Mouse (Mus musculus) lung, embryonic 14.5 days (tissue): ENCODE results near the gene Kirrel3. TPM values are rescaled to one million over a fixed set of nuclear protein-coding genes. Genes with fewer than 3 reads are reported as not detected.

Source experiments
- ATAC-seq: fragments of 200-750 bp; cut with Nextera tagmentation; 2 replicates; pipeline ENCODE4 v1.8.0; 2017; ENCODE audit warnings: mild to moderate bottlenecking, moderate TSS enrichment, moderate library complexity; ENCODE audit not compliant: insufficient read depth
- DNase-seq: peaks from one replicate; pipeline ENCODE4 v3.0.0-alpha.2; 2015
- H3K27ac ChIP-seq: fragments of 300-500 bp; sonication (generic); 2 replicates; pipeline ENCODE4 v1.5.1; 2014; ENCODE audit warnings: low read depth, mild to moderate bottlenecking, moderate library complexity
- H3K27me3 ChIP-seq: fragments of 300-500 bp; sonication (generic); 2 replicates; pipeline ENCODE4 v1.6.1; 2014; ENCODE audit warnings: low read length, control low read depth; ENCODE audit not compliant: insufficient read depth
- H3K36me3 ChIP-seq: fragments of 300-500 bp; sonication (generic); 2 replicates; pipeline ENCODE4 v1.6.1; 2014; ENCODE audit warnings: control low read depth; ENCODE audit not compliant: insufficient read depth
- H3K4me1 ChIP-seq: fragments of 300-500 bp; sonication (generic); 2 replicates; pipeline ENCODE4 v1.6.1; 2014; ENCODE audit warnings: antibody characterized with exemption, control low read depth; ENCODE audit not compliant: insufficient read depth
- H3K4me2 ChIP-seq: fragments of 300-500 bp; sonication (generic); 2 replicates; pipeline ENCODE4 v1.6.1; 2014; ENCODE audit warnings: mild to moderate bottlenecking
- H3K4me3 ChIP-seq: fragments of 300-500 bp; sonication (generic); 2 replicates; pipeline ENCODE4 v1.5.1; 2014; ENCODE audit warnings: low read depth, low read length
- H3K9ac ChIP-seq: fragments of 300-500 bp; sonication (generic); 2 replicates; pipeline ENCODE4 v1.6.1; 2014
- H3K9me3 ChIP-seq: fragments of 300-500 bp; sonication (generic); 2 replicates; pipeline ENCODE4 v1.6.1; 2016; ENCODE audit warnings: low read depth, low read length, control low read depth
- CTCF ChIP-seq: IDR thresholded peaks from 2 replicates; pipeline ENCODE4 v1.5.1; 2016; ENCODE audit warnings: antibody characterized with exemption, low read depth
- WGBS: fragments of 180-500 bp; shearing (Covaris S2); extraction: QIAGEN DNeasy Blood & Tissue Kit; methylation state at CpG from one replicate; pipeline ENCODE4 v1.1.7; 2014; 5-methylcytosine and 5-hydroxymethylcytosine counted together
- polyA plus RNA-seq: library from polyadenylated mRNA; unstranded; fragments of >200 nt; fragmentation: Nextera tagmentation; extraction: Ambion mirVana; gene quantifications from 2 replicates; pipeline ENCODE4 v1.2.1, GENCODE M21; 2014

Gene Kirrel3
- polyA plus RNA-seq, 1 experiment from 2014 or later = 1.4 TPM

- 38% methylated on average over 4 of the region's 4 CpGs for WGBS
- H3K27ac ChIP-seq = no peak overlapping the region
- no peaks in the 10 kb centered on the region for H3K9me3 ChIP-seq
- no peak for TF ChIP-seq CTCF
- no peak overlapping the region for H3K4me2 ChIP-seq
- no peak for DNase-seq
- no peaks in the 10 kb centered on the region for H3K27me3 ChIP-seq
- no peaks in the 10 kb centered on the region for H3K4me1 ChIP-seq
- no peak overlapping the region for H3K9ac ChIP-seq
- no peaks in the 10 kb centered on the region for H3K36me3 ChIP-seq
- H3K4me3 ChIP-seq = no peak overlapping the region
- ATAC-seq = no peak
Measured at GRCm38 (mm10) chr9:34749877-34750276, 264.2 kb downstream of the Kirrel3 start.

GRCm38 (mm10) chr9:34750887-34751286 lies 265.2 kb downstream of the Kirrel3 start:
- DNase-seq = peak; percentile 31
- Histone ChIP-seq H3K27me3 (no peaks in the 10 kb centered on the region), H3K4me3 (no peak overlapping the region), H3K27ac (no peak overlapping the region), H3K4me2 (no peak overlapping the region), H3K9ac (no peak overlapping the region), H3K9me3 (no peaks in the 10 kb centered on the region), H3K4me1 (no peaks in the 10 kb centered on the region), H3K36me3 (no peaks in the 10 kb centered on the region)
- 28% methylated on average over 2 of the region's 2 CpGs for WGBS
- ATAC-seq = peak; percentile 84; the same call in 1 of the 2 replicates
- TF ChIP-seq CTCF = no peak

GRCm38 (mm10) chr9:34752076-34752800 lies 266.5 kb downstream of the Kirrel3 start:
- H3K4me1 ChIP-seq = no peaks in the 10 kb centered on the region
- H3K9me3 ChIP-seq = no peaks in the 10 kb centered on the region
- no peak for TF ChIP-seq CTCF
- H3K4me2 ChIP-seq = no peak overlapping the region
- WGBS = 63% methylated on average over 5 of the region's 5 CpGs
- DNase-seq = peak; percentile 6
- no peaks in the 10 kb centered on the region for H3K36me3 ChIP-seq
- H3K9ac ChIP-seq = no peak overlapping the region
- ATAC-seq = no peak
- H3K27me3 ChIP-seq = no peaks in the 10 kb centered on the region
- no peak overlapping the region for H3K27ac ChIP-seq
- no peak overlapping the region for H3K4me3 ChIP-seq

- DNase-seq = peak; percentile 89
- Histone ChIP-seq H3K4me3 (no peak overlapping the region), H3K4me1 (no peaks in the 10 kb centered on the region), H3K36me3 (no peaks in the 10 kb centered on the region), H3K4me2 (no peak overlapping the region), H3K9ac (no peak overlapping the region), H3K27ac (no peak overlapping the region), H3K9me3 (no peaks in the 10 kb centered on the region), H3K27me3 (no peaks in the 10 kb centered on the region)
- ATAC-seq = peak; percentile 55; the same call in 1 of the 2 replicates
- 18% methylated on average over 4 of the region's 4 CpGs for WGBS
- peak; percentile 91 for TF ChIP-seq CTCF
Measured at GRCm38 (mm10) chr9:34752801-34753170, 267.1 kb downstream of the Kirrel3 start.

GRCm38 (mm10) chr9:34753891-34754290 lies 268.2 kb downstream of the Kirrel3 start:
- Histone ChIP-seq H3K36me3 (no peaks in the 10 kb centered on the region), H3K27ac (no peak overlapping the region), H3K4me3 (no peak overlapping the region), H3K27me3 (no peaks in the 10 kb centered on the region), H3K9ac (no peak overlapping the region), H3K9me3 (no peaks in the 10 kb centered on the region), H3K4me2 (no peak overlapping the region), H3K4me1 (no peaks in the 10 kb centered on the region)
- ATAC-seq (no peak), DNase-seq (no peak)
- no peak for TF ChIP-seq CTCF
- WGBS = 76% methylated on average over 5 of the region's 5 CpGs

GRCm38 (mm10) chr9:34754523-34755097 lies 268.9 kb downstream of the Kirrel3 start:
- Histone ChIP-seq H3K4me1 (no peaks in the 10 kb centered on the region), H3K27me3 (no peaks in the 10 kb centered on the region), H3K36me3 (no peaks in the 10 kb centered on the region), H3K27ac (no peak overlapping the region), H3K4me3 (no peak overlapping the region), H3K4me2 (no peak overlapping the region), H3K9me3 (no peaks in the 10 kb centered on the region), H3K9ac (no peak overlapping the region)
- WGBS = 73% methylated on average over 6 of the region's 6 CpGs
- DNase-seq = no peak
- no peak for ATAC-seq
- TF ChIP-seq CTCF = no peak

- no peaks in the 10 kb centered on the region for H3K27me3 ChIP-seq
- no peak overlapping the region for H3K4me2 ChIP-seq
- H3K4me1 ChIP-seq = no peaks in the 10 kb centered on the region
- H3K9me3 ChIP-seq = no peaks in the 10 kb centered on the region
- ATAC-seq (no peak), DNase-seq (no peak)
- 85% methylated on average over 7 of the region's 7 CpGs for WGBS
- no peak overlapping the region for H3K9ac ChIP-seq
- no peak overlapping the region for H3K27ac ChIP-seq
- no peak for TF ChIP-seq CTCF
- H3K36me3 ChIP-seq = no peaks in the 10 kb centered on the region
- H3K4me3 ChIP-seq = no peak overlapping the region
Measured at GRCm38 (mm10) chr9:34756055-34756454, 270.4 kb downstream of the Kirrel3 start.
